ENCODE assay signal across 22 mouse cellular contexts in the genomic region with DNA sequence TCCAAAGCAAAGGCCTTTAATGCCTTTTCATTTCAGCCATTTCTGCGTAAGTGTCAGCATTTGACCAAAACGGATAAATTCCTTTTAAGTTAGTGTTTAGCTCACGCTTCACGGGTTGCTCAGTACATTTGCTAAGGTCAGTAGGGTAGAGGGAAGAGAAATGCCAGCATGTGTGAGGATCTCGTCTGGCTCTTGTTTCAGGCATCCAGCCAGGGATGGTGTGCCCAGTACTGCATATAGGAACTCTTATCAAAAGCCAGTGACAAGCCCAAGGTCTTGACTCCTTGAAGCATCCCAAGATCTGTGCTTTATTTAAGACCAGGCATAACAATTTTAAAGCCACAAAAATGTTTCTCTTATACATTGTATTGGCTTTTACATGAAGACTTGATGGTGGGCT.
DNase-seq lines count a peak whose midpoint lies in the region; ATAC-seq and TF ChIP-seq lines count a peak whose summit lies in the region.
"Had no signal": no experiment of that assay in that cellular context is flagged by ENCODE, and none has a peak within 500 bp of the region (broad histone marks: within the 10 kb centered on the region; RNA-seq: fewer than 3 reads in every experiment).

No protein-coding gene starts in this region.

- H3K27me3 ChIP-seq in lung, embryonic 14.5 days (ENCODE audit: insufficient read depth, low read length) = no peaks in the 10 kb centered on the region
- H3K27me3 ChIP-seq: embryonic facial prominence, embryonic 12.5 days; forebrain, embryonic 12.5 days; Patski had no signal

- TF ChIP-seq CTCF in lung, embryonic 14.5 days (IDR thresholded peaks at IDR 0.05; ENCODE audit: low read depth) = no peak
- no peak for TF ChIP-seq CTCF in embryonic fibroblast, embryonic 13.5 days (IDR thresholded peaks at IDR 0.05; ENCODE audit: borderline replicate concordance, insufficient read depth, low read length)

- DNase-seq in adrenal gland, postnatal 10 days = peak; percentile 4
- no peak for DNase-seq in adrenal gland, adult (ENCODE audit: inconsistent age in 2 of 2, low spot score in 1 of 2)
- DNase-seq in cerebellum, postnatal 14 days = peak; percentile 46 to 64
- no peak for DNase-seq in cerebellum, adult 8-10 months
- peak; percentile 5 for DNase-seq in lung, embryonic 14.5 days
- no peak for DNase-seq in lung, postnatal 36 days
- no peak for DNase-seq in kidney, adult 8-10 months
- DNase-seq: adrenal gland, adult 2 months; adrenal gland, postnatal 14 days; cerebellum, adult 11 months; cerebellum, adult 18-20 months; cerebellum, adult 9-10 months had no signal

- no peak for ATAC-seq in lung, embryonic 14.5 days (ENCODE audit: insufficient read depth)
- ATAC-seq: activated CD4-positive, CD25-positive, alpha-beta regulatory T cell, adult 4 months; forebrain, embryonic 14.5 days; forebrain, embryonic 16.5 days had no signal

- H3K4me3 ChIP-seq in lung, embryonic 14.5 days (ENCODE audit: low read depth, low read length) = no peak overlapping the region
- no peak overlapping the region for H3K4me3 ChIP-seq in embryonic fibroblast, embryonic 13.5 days (ENCODE audit: insufficient read depth, low read length)
- H3K4me3 ChIP-seq: embryonic facial prominence, embryonic 10.5 days; embryonic facial prominence, embryonic 12.5 days; erythroblast, embryonic 14.5 days; forebrain, embryonic 10.5 days; forebrain, embryonic 12.5 days had no signal

- H3K4me1 ChIP-seq in lung, embryonic 14.5 days (ENCODE audit: insufficient read depth) = no peaks in the 10 kb centered on the region
- no peaks in the 10 kb centered on the region; the same call in 1 of the 2 replicates for H3K4me1 ChIP-seq in embryonic fibroblast, embryonic 13.5 days (ENCODE audit: control insufficient read depth, insufficient read depth, low read length)

- H3K9me3 ChIP-seq in lung, embryonic 14.5 days (ENCODE audit: low read depth, low read length) = no peaks in the 10 kb centered on the region
- H3K9me3 ChIP-seq: embryonic facial prominence, embryonic 10.5 days; embryonic facial prominence, embryonic 12.5 days; forebrain, embryonic 10.5 days; forebrain, embryonic 12.5 days had no signal

- H3K27ac ChIP-seq in lung, embryonic 14.5 days (ENCODE audit: low read depth) = no peak overlapping the region
- H3K27ac ChIP-seq in embryonic fibroblast, embryonic 13.5 days (ENCODE audit: insufficient read depth, low read length) = peak overlapping the region; percentile 25; the same call in 1 of the 2 replicates
- H3K27ac ChIP-seq: embryonic facial prominence, embryonic 10.5 days; embryonic facial prominence, embryonic 12.5 days; forebrain, embryonic 10.5 days; forebrain, embryonic 12.5 days had no signal

- H3K36me3 ChIP-seq in lung, embryonic 14.5 days (ENCODE audit: insufficient read depth) = no peaks in the 10 kb centered on the region
- H3K36me3 ChIP-seq: embryonic facial prominence, embryonic 10.5 days; embryonic facial prominence, embryonic 12.5 days; forebrain, embryonic 10.5 days; forebrain, embryonic 12.5 days had no signal

- H3K4me2 ChIP-seq in lung, embryonic 14.5 days = no peak overlapping the region
- H3K4me2 ChIP-seq: embryonic facial prominence, embryonic 12.5 days; forebrain, embryonic 12.5 days had no signal

- no peak for TF ChIP-seq POLR2A in embryonic fibroblast, embryonic 13.5 days (IDR thresholded peaks at IDR 0.05; ENCODE audit: low read depth, low read length)

- 68% methylated on average over 5 of the region's 5 CpGs for WGBS in lung, embryonic 14.5 days

- no peak overlapping the region for H3K9ac ChIP-seq in lung, embryonic 14.5 days
- H3K9ac ChIP-seq: embryonic facial prominence, embryonic 12.5 days; forebrain, embryonic 12.5 days had no signal

Comparison
In these comparisons a context has a peak if more than half of its experiments do, and no peak if none do; other contexts are left out.
1. DNase-seq: peak in adrenal gland, postnatal 10 days (single experiment), cerebellum, postnatal 14 days (2 of 2) and lung, embryonic 14.5 days (single experiment); none in adrenal gland, adult (0 of 2), cerebellum, adult 8-10 months (single experiment), lung, postnatal 36 days (single experiment) and kidney, adult 8-10 months (0 of 2).